Mouse (Mus musculus): ENCODE results near the gene Kcne1l. TPM values are rescaled to one million over a fixed set of nuclear protein-coding genes. Genes with fewer than 3 reads are reported as not detected.

Kcne1l gene
- total and polyA plus RNA-seq, 2 experiments from 2014 or later: 38.2 to 46.9 TPM

DNA sequence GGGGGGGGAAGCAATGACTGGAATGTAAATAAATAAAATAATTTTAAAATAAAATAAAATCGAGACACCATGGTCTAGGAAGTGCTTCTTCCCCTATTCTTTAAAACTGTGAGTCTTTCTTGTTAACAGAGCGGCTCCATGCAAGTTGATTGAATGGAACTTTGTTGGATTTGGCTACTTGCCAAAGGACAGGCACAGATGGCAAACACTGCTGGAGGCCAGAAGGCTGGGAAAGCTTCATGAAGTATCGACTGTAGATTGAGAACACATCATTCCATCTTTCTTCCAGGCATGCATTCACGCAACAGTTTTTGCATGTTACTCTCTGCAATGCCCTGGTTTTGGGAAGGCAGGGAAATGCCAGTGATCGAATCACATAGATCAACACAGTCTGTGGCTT is 4.3 kb upstream of the Kcne1l start:
- no peak overlapping the region for H3K4me3 ChIP-seq (ENCODE audit: low read depth, low read length)
- H3K9me3 ChIP-seq (ENCODE audit: low read length): no peaks in the 10 kb centered on the region
- H3K27me3 ChIP-seq (ENCODE audit: insufficient read depth, low read length): no peaks in the 10 kb centered on the region
- WGBS: 40% methylated on average over 5 of the region's 5 CpGs
- no peak overlapping the region for H3K9ac ChIP-seq
- H3K4me2 ChIP-seq (ENCODE audit: low read depth): no peak overlapping the region
- H3K36me3 ChIP-seq (ENCODE audit: insufficient read depth): no peaks in the 10 kb centered on the region
- DNase-seq (peak; percentile 43), ATAC-seq (no peak; the same call in 1 of the 2 replicates)
- no peak overlapping the region for H3K27ac ChIP-seq (ENCODE audit: low read depth, low read length)
- no peak for TF ChIP-seq CTCF (IDR thresholded peaks at IDR 0.05; ENCODE audit: low read depth)
- no peaks in the 10 kb centered on the region for H3K4me1 ChIP-seq (ENCODE audit: insufficient read depth)

DNA sequence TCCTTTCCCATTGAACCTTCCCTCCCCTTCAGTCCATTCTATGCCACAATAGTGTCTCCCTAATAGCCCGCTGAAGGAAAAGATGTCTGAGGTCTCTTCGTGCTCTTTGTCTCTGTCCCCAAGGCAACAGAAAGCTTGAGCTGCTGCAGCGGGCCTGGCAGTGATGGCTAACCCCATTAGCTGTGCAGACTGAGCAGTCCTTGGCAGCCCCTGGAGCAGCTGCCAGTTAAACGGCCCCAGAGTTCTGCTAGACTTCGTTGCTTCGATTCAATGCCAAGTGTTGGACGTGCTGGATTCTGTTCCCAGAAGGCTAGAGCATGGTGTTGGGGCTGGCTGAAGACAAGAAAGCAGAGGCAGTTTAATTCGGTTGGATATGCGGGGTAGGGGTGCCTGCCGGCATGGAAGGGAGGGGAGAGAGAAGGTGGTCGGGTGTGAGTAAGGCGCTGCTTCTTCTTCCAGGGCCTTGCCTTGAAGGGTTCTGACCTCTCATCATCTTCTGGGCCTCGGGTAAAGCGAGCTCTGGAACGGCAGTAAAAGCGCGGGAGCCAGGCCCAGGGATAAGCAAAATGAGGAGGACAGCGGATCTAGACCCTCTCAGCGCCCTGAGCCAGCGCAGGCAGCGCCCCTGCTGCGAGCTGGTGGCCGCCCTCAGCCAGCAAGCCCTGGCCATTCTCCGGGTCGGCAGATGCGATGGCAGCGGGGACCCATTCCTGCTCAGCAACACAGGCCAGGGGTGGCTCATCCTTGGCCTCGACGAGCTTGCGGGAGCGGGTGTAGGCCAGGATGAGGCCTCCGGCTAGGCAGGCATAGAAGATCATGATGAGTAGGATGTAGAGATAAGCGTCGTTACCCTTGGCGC is 855 bp downstream of the Kcne1l start:
- H3K36me3 ChIP-seq (ENCODE audit: insufficient read depth): no peaks in the 10 kb centered on the region
- WGBS: 41% methylated on average over 34 of the region's 35 CpGs
- no peak for TF ChIP-seq CTCF (IDR thresholded peaks at IDR 0.05; ENCODE audit: low read depth)
- H3K4me3 ChIP-seq (ENCODE audit: low read depth, low read length): peak overlapping the region; percentile 11; the same call in 1 of the 2 replicates
- no peaks in the 10 kb centered on the region for H3K4me1 ChIP-seq (ENCODE audit: insufficient read depth)
- 0 out of 2 replicates have a peak overlapping the region, but pooled peaks have one; percentile 10 for H3K9ac ChIP-seq
- ATAC-seq (peak; percentile 91), DNase-seq (peak; percentile 67)
- no peaks in the 10 kb centered on the region for H3K27me3 ChIP-seq (ENCODE audit: insufficient read depth, low read length)
- 0 out of 2 replicates have a peak overlapping the region, but pooled peaks have one; percentile 35 for H3K27ac ChIP-seq (ENCODE audit: low read depth, low read length)
- H3K9me3 ChIP-seq (ENCODE audit: low read length): no peaks in the 10 kb centered on the region
- H3K4me2 ChIP-seq (ENCODE audit: low read depth): peak overlapping the region; percentile 38

DNA sequence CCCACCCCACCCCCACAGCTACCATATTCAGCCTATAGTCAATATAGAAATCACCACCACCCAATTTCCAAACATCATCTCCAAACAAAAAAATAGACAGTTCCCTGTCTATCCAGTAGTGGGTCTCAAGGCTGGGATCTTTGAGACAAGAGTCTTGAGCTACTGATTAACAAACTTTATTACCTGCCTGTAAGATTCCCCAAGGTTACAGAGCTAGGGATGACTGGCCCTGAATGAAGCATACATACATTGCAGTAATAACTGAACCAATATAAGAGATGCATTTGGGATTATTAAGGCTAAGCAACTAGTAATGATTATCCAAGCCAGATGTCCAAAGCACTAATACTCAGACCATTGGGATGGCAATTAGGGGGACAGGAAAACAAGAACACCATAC is 1.5 kb downstream of the Kcne1l start:
- H3K9me3 ChIP-seq (ENCODE audit: low read length): no peaks in the 10 kb centered on the region
- no peak overlapping the region for H3K9ac ChIP-seq
- DNase-seq (no peak), ATAC-seq (no peak)
- no peak overlapping the region for H3K4me3 ChIP-seq (ENCODE audit: low read depth, low read length)
- H3K27ac ChIP-seq (ENCODE audit: low read depth, low read length): no peak overlapping the region
- no peak overlapping the region for H3K4me2 ChIP-seq (ENCODE audit: low read depth)
- no peaks in the 10 kb centered on the region for H3K27me3 ChIP-seq (ENCODE audit: insufficient read depth, low read length)
- no peaks in the 10 kb centered on the region for H3K36me3 ChIP-seq (ENCODE audit: insufficient read depth)
- TF ChIP-seq CTCF (IDR thresholded peaks at IDR 0.05; ENCODE audit: low read depth): no peak
- H3K4me1 ChIP-seq (ENCODE audit: insufficient read depth): no peaks in the 10 kb centered on the region

DNA sequence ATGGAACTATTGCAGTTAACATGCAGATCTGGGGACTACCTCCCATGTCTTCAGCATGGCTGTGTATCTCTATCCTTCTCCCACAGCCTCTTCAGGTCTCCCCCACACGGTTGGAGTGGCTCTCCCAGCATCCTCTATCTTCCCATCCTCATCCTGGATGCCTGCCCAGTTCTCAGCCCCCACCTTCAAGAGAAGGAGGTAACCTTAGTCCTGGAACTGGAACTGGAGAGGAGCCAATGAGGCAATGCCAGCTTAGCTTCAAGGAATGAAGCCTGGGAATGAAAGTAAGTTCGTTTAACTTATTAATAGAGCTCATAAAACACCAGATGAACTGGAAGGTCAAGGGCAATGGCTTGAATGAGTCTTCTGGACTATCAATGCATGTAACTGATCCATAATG is 2.6 kb downstream of the Kcne1l start:
- Histone ChIP-seq H3K27me3 (ENCODE audit: insufficient read depth, low read length) (no peaks in the 10 kb centered on the region), H3K4me1 (ENCODE audit: insufficient read depth) (no peaks in the 10 kb centered on the region), H3K4me3 (ENCODE audit: low read depth, low read length) (no peak overlapping the region), H3K27ac (ENCODE audit: low read depth, low read length) (no peak overlapping the region), H3K9me3 (ENCODE audit: low read length) (no peaks in the 10 kb centered on the region), H3K9ac (no peak overlapping the region), H3K36me3 (ENCODE audit: insufficient read depth) (no peaks in the 10 kb centered on the region), H3K4me2 (ENCODE audit: low read depth) (no peak overlapping the region)
- 35% methylated on average over 2 of the region's 2 CpGs for WGBS
- DNase-seq (no peak), ATAC-seq (no peak)
- no peak for TF ChIP-seq CTCF (IDR thresholded peaks at IDR 0.05; ENCODE audit: low read depth)

DNA sequence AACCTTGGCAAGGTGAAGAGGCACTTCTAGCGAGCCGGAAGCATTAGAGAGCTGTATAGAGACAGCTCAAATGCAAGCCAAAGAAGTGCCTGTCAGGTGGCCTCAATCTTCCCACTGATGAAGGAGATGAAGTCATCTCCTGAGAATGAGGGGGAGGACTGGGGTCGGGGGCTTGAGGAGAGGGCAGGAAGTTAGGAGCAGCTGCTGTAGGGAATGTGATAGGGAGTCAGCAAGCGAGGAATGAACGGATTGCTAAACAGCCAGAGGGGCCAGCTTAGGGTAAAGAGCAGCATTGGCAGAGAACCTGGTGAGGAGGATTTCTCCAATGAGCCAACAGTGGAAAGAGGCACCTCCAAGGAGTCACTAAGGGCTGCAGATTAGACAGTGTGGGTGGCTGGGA is 20.2 kb downstream of the Kcne1l start:
- no peak overlapping the region for H3K4me2 ChIP-seq (ENCODE audit: low read depth)
- H3K27me3 ChIP-seq (ENCODE audit: insufficient read depth, low read length): no peaks in the 10 kb centered on the region
- H3K36me3 ChIP-seq (ENCODE audit: insufficient read depth): no peaks in the 10 kb centered on the region
- 58% methylated on average over 5 of the region's 5 CpGs for WGBS
- no peaks in the 10 kb centered on the region for H3K4me1 ChIP-seq (ENCODE audit: insufficient read depth)
- no peak overlapping the region for H3K9ac ChIP-seq
- TF ChIP-seq CTCF (IDR thresholded peaks at IDR 0.05; ENCODE audit: low read depth): no peak
- H3K27ac ChIP-seq (ENCODE audit: low read depth, low read length): no peak overlapping the region
- H3K9me3 ChIP-seq (ENCODE audit: low read length): no peaks in the 10 kb centered on the region
- DNase-seq (no peak), ATAC-seq (no peak)
- H3K4me3 ChIP-seq (ENCODE audit: low read depth, low read length): no peak overlapping the region

GRCm38 (mm10) chrX:142276573-142276972 is 29.5 kb downstream of the Kcne1l start:
- peak; percentile 6 for DNase-seq
- no peak overlapping the region for H3K27ac ChIP-seq (ENCODE audit: low read depth, low read length)
- no peak for TF ChIP-seq CTCF (IDR thresholded peaks at IDR 0.05; ENCODE audit: low read depth)
- H3K4me3 ChIP-seq (ENCODE audit: low read depth, low read length): no peak overlapping the region
- H3K4me2 ChIP-seq (ENCODE audit: low read depth): no peak overlapping the region
- WGBS: 56% methylated on average over 3 of the region's 3 CpGs
- no peaks in the 10 kb centered on the region for H3K9me3 ChIP-seq (ENCODE audit: low read length)
- H3K9ac ChIP-seq: no peak overlapping the region
- H3K36me3 ChIP-seq (ENCODE audit: insufficient read depth): no peaks in the 10 kb centered on the region
- no peaks in the 10 kb centered on the region for H3K27me3 ChIP-seq (ENCODE audit: insufficient read depth, low read length)
- H3K4me1 ChIP-seq (ENCODE audit: insufficient read depth): no peaks in the 10 kb centered on the region
- ATAC-seq: peak; percentile 50; the same call in 1 of the 2 replicates

- peak; percentile 5 for DNase-seq
- Histone ChIP-seq H3K9ac (no peak overlapping the region), H3K4me3 (ENCODE audit: low read depth, low read length) (no peak overlapping the region), H3K27me3 (ENCODE audit: insufficient read depth, low read length) (no peaks in the 10 kb centered on the region), H3K36me3 (ENCODE audit: insufficient read depth) (no peaks in the 10 kb centered on the region), H3K4me1 (ENCODE audit: insufficient read depth) (no peaks in the 10 kb centered on the region), H3K9me3 (ENCODE audit: low read length) (no peaks in the 10 kb centered on the region), H3K27ac (ENCODE audit: low read depth, low read length) (no peak overlapping the region), H3K4me2 (ENCODE audit: low read depth) (no peak overlapping the region)
- ATAC-seq: peak; percentile 80
- no peak for TF ChIP-seq CTCF (IDR thresholded peaks at IDR 0.05; ENCODE audit: low read depth)
- 79% methylated on average over 3 of the region's 3 CpGs for WGBS
Observed at GRCm38 (mm10) chrX:142276031-142276430, 30.1 kb downstream of the Kcne1l start.

Other genes starting within 250 kb of the Kcne1l start
- gene Gucy2f, start 109.4 kb downstream of the Kcne1l start, total RNA-seq (2014; rRNA removed): 0.29 and 0.31 TPM in 2 replicates
- 0.05 and 0.07 TPM in 2 replicates for gene Gucy2f, start 109.4 kb downstream of the Kcne1l start, polyA plus RNA-seq (2015; fragmentation: Nextera tagmentation; extraction: Ambion mirVana)
- gene Nxt2, start 79.5 kb downstream of the Kcne1l start, total RNA-seq (2014; rRNA removed): 20.2 and 27.8 TPM in 2 replicates
- gene Nxt2, start 79.5 kb downstream of the Kcne1l start, polyA plus RNA-seq (2015; fragmentation: Nextera tagmentation; extraction: Ambion mirVana): 21.2 and 23.0 TPM in 2 replicates
- 33.4 and 34.5 TPM in 2 replicates for gene Acsl4, start 84.2 kb upstream of the Kcne1l start, total RNA-seq (2014; rRNA removed)
- gene Acsl4, start 84.2 kb upstream of the Kcne1l start, polyA plus RNA-seq (2015; fragmentation: Nextera tagmentation; extraction: Ambion mirVana): 14.4 and 21.9 TPM in 2 replicates